Mouse (Mus musculus) G1E-ER4 (cell line): Measurements from ENCODE around the gene Rad9a. TPM values are rescaled to one million over a fixed set of nuclear protein-coding genes. Genes with fewer than 3 reads are reported as not detected.

Experiments used
- GATA1 ChIP-seq: IDR thresholded peaks from one replicate; pipeline ENCODE4 v1.8.0; 2012; ENCODE audit warnings: low read length, inconsistent platforms
- polyA plus RNA-seq: library from polyadenylated mRNA; stranded (reverse); fragments of >175 nt; gene quantifications from 2 replicates; pipeline ENCODE4 v1.2.3, GENCODE M21; 2012

Gene Rad9a
- polyA plus RNA-seq, 1 experiment, result 28.7 TPM

- no peak for TF ChIP-seq GATA1
Measured at GRCm38 (mm10) chr19:4184976-4185975, 16.2 kb downstream of the Rad9a start.

- TF ChIP-seq GATA1, result no peak
Measured at GRCm38 (mm10) chr19:4183689-4184088, 17.8 kb downstream of the Rad9a start.

DNA sequence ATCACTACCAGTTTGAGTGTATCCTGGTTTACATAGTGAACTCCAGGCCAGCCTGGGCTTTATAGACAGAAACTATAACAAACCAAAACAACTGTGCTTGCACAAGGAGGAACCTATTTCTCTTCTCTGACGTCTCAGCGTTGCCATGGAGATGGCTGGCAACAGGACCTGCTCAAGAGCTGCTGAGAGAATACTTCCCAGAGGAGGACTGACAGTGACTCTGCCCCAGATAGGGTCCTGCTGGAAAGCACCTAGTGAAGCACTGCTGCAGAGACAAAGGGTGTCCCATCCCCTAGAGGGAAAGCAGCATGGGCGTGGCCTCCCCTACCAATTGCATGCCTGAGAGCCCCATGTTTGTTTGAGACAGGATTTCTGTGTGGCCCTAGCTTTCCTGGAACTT lies 19.6 kb downstream of the Rad9a start:
- TF ChIP-seq GATA1, result no peak

DNA sequence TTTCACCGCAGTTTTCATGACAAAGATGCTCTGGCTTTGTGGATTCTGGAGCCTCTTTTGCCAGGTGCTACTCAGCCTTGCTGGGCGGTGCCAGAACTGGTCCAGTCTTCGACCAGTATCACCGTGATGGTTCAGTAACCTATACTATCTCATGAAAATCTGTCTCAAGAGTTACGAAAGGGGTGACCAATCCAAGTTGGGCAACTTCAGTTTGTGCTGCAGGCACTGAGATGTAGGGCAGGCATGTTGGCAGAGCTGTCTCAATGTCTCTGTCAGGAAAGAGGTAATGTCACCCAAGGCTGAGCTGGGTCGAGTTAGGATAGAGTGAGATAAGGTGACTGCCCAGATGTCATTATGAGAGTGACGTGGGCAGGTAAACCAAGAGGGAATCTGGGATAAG lies 21.1 kb downstream of the Rad9a start:
- TF ChIP-seq GATA1, result no peak

DNA sequence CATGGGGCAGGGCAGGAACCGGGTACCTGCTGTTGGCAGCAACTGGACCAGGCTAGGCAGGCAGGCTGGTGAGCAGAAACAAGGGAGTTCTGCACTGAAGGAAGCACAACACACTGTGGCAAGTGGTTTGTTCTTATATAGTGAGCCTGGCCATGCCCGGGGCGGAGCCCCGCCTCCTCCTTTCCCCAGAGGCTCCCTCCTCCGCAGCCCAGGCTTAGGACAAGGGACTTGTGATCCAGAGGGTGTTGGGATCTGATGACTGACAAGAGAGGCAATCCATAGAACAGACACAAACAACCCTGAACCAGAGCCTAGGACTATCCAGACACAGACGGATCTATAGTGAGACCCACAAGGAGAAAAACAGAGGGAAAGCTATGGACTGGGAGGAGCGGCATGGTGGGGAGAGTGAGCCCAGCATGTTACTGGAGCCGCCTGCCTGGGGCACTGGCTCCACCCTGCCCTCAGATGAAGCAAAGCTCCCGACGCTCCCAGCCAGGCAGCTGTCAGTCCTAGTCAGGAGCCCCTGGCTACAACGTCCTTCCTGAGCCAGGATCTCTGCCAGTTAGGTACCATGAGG lies 26.0 kb downstream of the Rad9a start, which contains the start of gene Carns1:
Gene Carns1, minus strand, starts transcription at position 112 of the 580 bp plus-strand sequence.
- no peak for TF ChIP-seq GATA1

GRCm38 (mm10) chr19:4172925-4173324 lies 28.5 kb downstream of the Rad9a start:
- TF ChIP-seq GATA1, result no peak

- TF ChIP-seq GATA1, result no peak
Measured at GRCm38 (mm10) chr19:4171393-4172290, 29.8 kb downstream of the Rad9a start.

DNA sequence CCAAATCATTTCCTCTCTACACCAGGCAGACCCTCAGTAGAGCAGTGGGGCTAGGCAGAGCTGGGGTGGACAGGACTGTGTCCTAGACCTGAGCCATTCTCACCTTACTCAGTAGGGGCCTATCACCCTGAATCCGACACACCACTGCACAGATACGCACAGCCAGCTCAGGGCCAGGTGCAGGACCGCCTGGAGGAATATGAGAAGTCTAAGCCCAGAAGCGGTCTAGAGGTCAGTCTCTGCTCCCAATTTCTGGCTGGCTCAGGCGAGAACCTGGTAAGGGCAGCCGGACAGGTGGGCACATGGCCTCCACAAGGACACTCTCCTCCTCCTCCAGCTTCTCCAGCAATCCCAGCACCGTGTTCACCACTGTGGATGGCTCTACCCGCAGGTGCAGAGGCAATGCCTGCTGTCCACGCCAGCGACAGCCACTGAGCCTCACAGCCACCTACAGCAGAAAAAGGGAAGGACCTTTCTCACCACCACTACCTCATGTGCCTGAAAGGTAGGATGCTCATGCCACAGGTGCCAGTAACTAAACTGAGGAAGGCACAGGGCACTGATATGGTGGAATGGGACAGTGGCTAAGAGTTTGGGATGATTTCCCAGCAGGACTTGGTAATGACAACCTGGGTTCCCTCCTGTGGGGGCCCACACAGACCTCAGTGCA lies 30.6 kb downstream of the Rad9a start:
- TF ChIP-seq GATA1, result no peak

GRCm38 (mm10) chr19:4169810-4170209 lies 31.7 kb downstream of the Rad9a start:
- TF ChIP-seq GATA1, result no peak

DNA sequence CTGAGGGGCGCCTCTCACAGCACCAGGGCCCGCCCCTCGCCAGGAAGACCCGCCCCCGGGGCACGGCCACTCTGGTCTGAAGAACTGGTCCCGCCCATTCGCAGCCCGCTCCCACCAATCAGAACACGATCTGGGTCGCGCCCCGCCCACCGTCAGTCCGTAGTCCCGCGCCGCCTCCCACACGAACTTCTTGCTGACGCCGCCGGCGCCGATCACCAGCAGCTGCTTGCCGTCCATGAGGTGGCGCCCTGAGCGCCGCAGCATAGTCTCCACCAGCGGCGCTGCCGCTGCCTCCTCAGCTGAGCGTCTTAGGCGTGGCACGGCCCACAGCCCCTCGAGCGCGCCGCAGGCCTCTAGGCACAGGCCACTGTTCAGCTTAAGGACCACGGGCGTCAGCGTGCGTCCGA lies 32.1 kb downstream of the Rad9a start:
- no peak for TF ChIP-seq GATA1

GRCm38 (mm10) chr19:4166678-4167476 lies 34.6 kb downstream of the Rad9a start:
- TF ChIP-seq GATA1, result no peak

DNA sequence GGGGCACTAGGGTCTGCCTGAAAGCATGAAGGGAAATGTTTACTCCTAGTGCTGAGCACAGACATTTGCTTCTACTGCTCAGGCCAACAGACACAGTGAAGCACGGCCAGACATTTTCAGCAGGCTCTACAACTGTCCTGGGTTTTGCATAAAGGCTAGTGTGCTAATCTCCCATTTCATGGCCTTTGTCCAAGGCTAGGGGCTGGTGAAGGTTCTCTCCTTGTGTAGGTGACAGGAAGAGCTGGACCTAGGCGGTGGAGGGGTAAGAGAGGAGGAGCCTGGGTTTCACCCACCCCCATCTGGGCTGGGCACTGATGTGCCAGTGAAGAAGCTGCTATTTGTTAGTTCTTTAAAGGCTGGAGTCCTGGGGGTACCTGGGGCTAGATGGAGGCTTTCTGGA lies 36.7 kb downstream of the Rad9a start:
- no peak for TF ChIP-seq GATA1

DNA sequence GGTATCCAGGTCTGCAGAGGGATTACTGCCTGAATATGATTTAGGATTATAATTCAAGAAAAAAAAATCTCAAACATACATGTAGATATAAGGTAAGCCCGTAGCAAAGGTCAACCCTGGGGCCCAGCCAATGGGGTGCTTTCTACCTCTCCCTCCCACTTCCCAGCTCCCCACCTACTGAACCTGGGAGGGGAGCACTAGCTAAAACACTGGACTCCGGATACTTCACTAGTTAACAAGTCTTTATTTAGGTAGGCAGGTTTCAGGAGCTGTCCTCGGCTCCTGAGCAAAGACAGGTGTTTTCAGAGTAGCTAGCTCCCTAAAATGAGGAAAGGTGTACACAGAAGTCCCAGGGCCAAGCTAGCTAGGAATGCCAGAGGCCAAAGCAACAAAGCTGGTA lies 37.4 kb downstream of the Rad9a start:
- no peak for TF ChIP-seq GATA1

DNA sequence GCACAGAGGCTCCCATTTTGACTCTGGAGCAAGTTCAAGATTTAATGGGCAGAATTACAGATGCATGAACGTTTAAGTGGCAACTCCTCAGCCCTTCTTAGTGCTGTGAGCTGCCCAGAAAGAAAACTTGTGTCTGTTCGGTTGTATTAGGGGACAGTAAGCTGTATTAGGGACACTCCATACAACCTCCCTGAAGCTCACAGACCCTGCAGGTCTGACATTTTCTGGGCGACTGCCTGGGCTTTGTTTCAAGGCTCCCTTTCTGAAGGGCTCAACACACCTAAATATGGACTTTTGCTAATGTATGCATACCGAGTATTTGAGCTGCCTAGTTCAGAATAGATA lies 37.9 kb downstream of the Rad9a start:
- no peak for TF ChIP-seq GATA1
